Mouse (Mus musculus) hindbrain, embryonic 12.5 days (tissue): ENCODE results near the gene Ppp1r15b. TPM values are rescaled to one million over a fixed set of nuclear protein-coding genes. Genes with fewer than 3 reads are reported as not detected.

Experiments
- ATAC-seq: fragments of 200-750 bp; cut with Nextera tagmentation; 2 replicates; pipeline ENCODE4 v1.8.0; 2017; ENCODE audit warnings: moderate TSS enrichment; ENCODE audit not compliant: low FRiP score
- H3K27ac ChIP-seq: fragments of 300-500 bp; sonication (generic); 2 replicates; pipeline ENCODE4 v1.5.1; 2016; ENCODE audit warnings: mild to moderate bottlenecking
- H3K27me3 ChIP-seq: fragments of 300-500 bp; sonication (generic); 2 replicates; pipeline ENCODE4 v1.6.1; 2016; ENCODE audit warnings: mild to moderate bottlenecking
- H3K36me3 ChIP-seq: fragments of 300-500 bp; sonication (generic); 2 replicates; pipeline ENCODE4 v1.6.1; 2016; ENCODE audit warnings: mild to moderate bottlenecking
- H3K4me1 ChIP-seq: fragments of 300-500 bp; sonication (generic); 2 replicates; pipeline ENCODE4 v1.6.1; 2016
- H3K4me2 ChIP-seq: fragments of 300-500 bp; sonication (generic); replicated peaks from 2 replicates; pipeline ENCODE4 v1.6.1; 2016; ENCODE audit warnings: mild to moderate bottlenecking
- H3K4me3 ChIP-seq: fragments of 300-500 bp; sonication (generic); 2 replicates; pipeline ENCODE4 v1.5.1; 2016; ENCODE audit warnings: mild to moderate bottlenecking
- H3K9ac ChIP-seq: fragments of 300-500 bp; sonication (generic); 2 replicates; pipeline ENCODE4 v1.6.1; 2016; ENCODE audit warnings: mild to moderate bottlenecking, moderate library complexity
- H3K9me3 ChIP-seq: fragments of 300-500 bp; sonication (generic); replicated peaks from 2 replicates; pipeline ENCODE4 v1.6.1; 2016; ENCODE audit warnings: mild to moderate bottlenecking
- WGBS: fragments of 180-500 bp; shearing (Covaris S2); methylation state at CpG from one replicate; pipeline ENCODE4 v1.1.7; 2016; 5-methylcytosine and 5-hydroxymethylcytosine counted together
- polyA plus RNA-seq: library from polyadenylated mRNA; unstranded; fragments of >200 nt; fragmentation: Nextera tagmentation; extraction: Ambion mirVana; gene quantifications from 2 replicates; pipeline ENCODE4 v1.2.1, GENCODE M21; 2016

The Ppp1r15b gene
- polyA plus RNA-seq, 1 experiment from 2014 or later, result 49.1 TPM

- Histone ChIP-seq H3K4me3 (no peak overlapping the region), H3K27me3 (no peaks in the 10 kb centered on the region), H3K36me3 (peaks cover 91% of the 10 kb centered on the region), H3K9me3 (no peaks in the 10 kb centered on the region), H3K4me2 (no peak overlapping the region), H3K4me1 (no peaks in the 10 kb centered on the region), H3K27ac (no peak overlapping the region), H3K9ac (no peak overlapping the region; the same call in 1 of the 2 replicates)
- 96% methylated on average over 7 of the region's 7 CpGs for WGBS
- ATAC-seq, result no peak
Observed at GRCm38 (mm10) chr1:133093719-133094118, 37.2 kb upstream of the Ppp1r15b start.

- H3K4me3 ChIP-seq, result no peak overlapping the region
- 47% methylated on average over 17 of the region's 17 CpGs for WGBS
- H3K4me1 ChIP-seq, result peaks cover 3% of the 10 kb centered on the region; the same call in 1 of the 2 replicates
- H3K9ac ChIP-seq, result no peak overlapping the region
- ATAC-seq, result no peak
- H3K4me2 ChIP-seq, result no peak overlapping the region
- no peaks in the 10 kb centered on the region for H3K27me3 ChIP-seq
- no peaks in the 10 kb centered on the region for H3K9me3 ChIP-seq
- H3K27ac ChIP-seq, result no peak overlapping the region
- peaks cover 97% of the 10 kb centered on the region for H3K36me3 ChIP-seq
Observed at GRCm38 (mm10) chr1:133100980-133101798, 29.8 kb upstream of the Ppp1r15b start.

- H3K4me2 ChIP-seq, result no peak overlapping the region
- WGBS, result 91% methylated on average over 5 of the region's 5 CpGs
- H3K9me3 ChIP-seq, result no peaks in the 10 kb centered on the region
- peaks cover 3% of the 10 kb centered on the region; the same call in 1 of the 2 replicates for H3K4me1 ChIP-seq
- ATAC-seq, result no peak
- peaks cover 95% of the 10 kb centered on the region for H3K36me3 ChIP-seq
- no peak overlapping the region for H3K27ac ChIP-seq
- no peaks in the 10 kb centered on the region for H3K27me3 ChIP-seq
- H3K9ac ChIP-seq, result no peak overlapping the region
- H3K4me3 ChIP-seq, result no peak overlapping the region
Observed at GRCm38 (mm10) chr1:133102108-133102507, 28.8 kb upstream of the Ppp1r15b start.

GRCm38 (mm10) chr1:133103315-133103714, 27.6 kb upstream of the Ppp1r15b start:
- 94% methylated on average over 7 of the region's 7 CpGs for WGBS
- peaks cover 88% of the 10 kb centered on the region for H3K36me3 ChIP-seq
- H3K4me1 ChIP-seq, result peaks cover 3% of the 10 kb centered on the region; the same call in 1 of the 2 replicates
- no peak overlapping the region for H3K9ac ChIP-seq
- no peak overlapping the region for H3K27ac ChIP-seq
- H3K4me3 ChIP-seq, result no peak overlapping the region
- no peak for ATAC-seq
- H3K27me3 ChIP-seq, result no peaks in the 10 kb centered on the region
- no peak overlapping the region for H3K4me2 ChIP-seq
- H3K9me3 ChIP-seq, result no peaks in the 10 kb centered on the region

- no peak overlapping the region for H3K27ac ChIP-seq
- no peak for ATAC-seq
- no peak overlapping the region for H3K4me3 ChIP-seq
- H3K9ac ChIP-seq, result no peak overlapping the region
- peaks cover 3% of the 10 kb centered on the region; the same call in 1 of the 2 replicates for H3K4me1 ChIP-seq
- H3K4me2 ChIP-seq, result no peak overlapping the region
- 94% methylated on average over 6 of the region's 6 CpGs for WGBS
- H3K36me3 ChIP-seq, result peaks cover 85% of the 10 kb centered on the region
- no peaks in the 10 kb centered on the region for H3K9me3 ChIP-seq
- H3K27me3 ChIP-seq, result no peaks in the 10 kb centered on the region
Observed at GRCm38 (mm10) chr1:133103871-133104270, 27.1 kb upstream of the Ppp1r15b start.

- H3K4me2 ChIP-seq, result no peak overlapping the region
- WGBS, result 89% methylated on average over 4 of the region's 4 CpGs
- no peak overlapping the region for H3K4me3 ChIP-seq
- no peak overlapping the region for H3K27ac ChIP-seq
- H3K36me3 ChIP-seq, result no peaks in the 10 kb centered on the region
- ATAC-seq, result no peak
- no peaks in the 10 kb centered on the region for H3K9me3 ChIP-seq
- no peaks in the 10 kb centered on the region; the same call in 1 of the 2 replicates for H3K4me1 ChIP-seq
- H3K9ac ChIP-seq, result no peak overlapping the region
- no peaks in the 10 kb centered on the region for H3K27me3 ChIP-seq
Observed at GRCm38 (mm10) chr1:133116108-133116507, 14.8 kb upstream of the Ppp1r15b start.

- no peak for ATAC-seq
- Histone ChIP-seq H3K4me3 (no peak overlapping the region), H3K4me1 (no peaks in the 10 kb centered on the region; the same call in 1 of the 2 replicates), H3K9ac (no peak overlapping the region), H3K4me2 (no peak overlapping the region), H3K36me3 (no peaks in the 10 kb centered on the region), H3K9me3 (no peaks in the 10 kb centered on the region), H3K27me3 (no peaks in the 10 kb centered on the region), H3K27ac (no peak overlapping the region)
- WGBS, result 89% methylated on average over 5 of the region's 5 CpGs
Observed at GRCm38 (mm10) chr1:133118127-133118526, 12.8 kb upstream of the Ppp1r15b start.

GRCm38 (mm10) chr1:133118844-133119243, 12.1 kb upstream of the Ppp1r15b start:
- ATAC-seq, result no peak
- H3K36me3 ChIP-seq, result no peaks in the 10 kb centered on the region
- no peaks in the 10 kb centered on the region for H3K9me3 ChIP-seq
- H3K27me3 ChIP-seq, result no peaks in the 10 kb centered on the region
- no peak overlapping the region for H3K4me3 ChIP-seq
- no peak overlapping the region for H3K9ac ChIP-seq
- WGBS, result 86% methylated on average over 3 of the region's 3 CpGs
- H3K4me1 ChIP-seq, result no peaks in the 10 kb centered on the region; the same call in 1 of the 2 replicates
- H3K4me2 ChIP-seq, result no peak overlapping the region
- H3K27ac ChIP-seq, result no peak overlapping the region

- Histone ChIP-seq H3K27ac (no peak overlapping the region), H3K36me3 (no peaks in the 10 kb centered on the region), H3K9me3 (no peaks in the 10 kb centered on the region), H3K4me3 (no peak overlapping the region), H3K9ac (no peak overlapping the region), H3K4me1 (no peaks in the 10 kb centered on the region; the same call in 1 of the 2 replicates), H3K4me2 (no peak overlapping the region), H3K27me3 (no peaks in the 10 kb centered on the region)
- WGBS, result 66% methylated on average over 7 of the region's 7 CpGs
- no peak for ATAC-seq
Observed at GRCm38 (mm10) chr1:133119931-133120712, 10.8 kb upstream of the Ppp1r15b start.

GRCm38 (mm10) chr1:133121246-133121645, 9.7 kb upstream of the Ppp1r15b start:
- Histone ChIP-seq H3K4me3 (no peak overlapping the region), H3K4me1 (no peaks in the 10 kb centered on the region; the same call in 1 of the 2 replicates), H3K9me3 (no peaks in the 10 kb centered on the region), H3K27me3 (no peaks in the 10 kb centered on the region), H3K27ac (no peak overlapping the region), H3K36me3 (no peaks in the 10 kb centered on the region), H3K4me2 (no peak overlapping the region), H3K9ac (no peak overlapping the region)
- 69% methylated on average over 6 of the region's 6 CpGs for WGBS
- ATAC-seq, result no peak

GRCm38 (mm10) chr1:133124137-133124536, 6.8 kb upstream of the Ppp1r15b start:
- 71% methylated on average over 6 of the region's 6 CpGs for WGBS
- no peaks in the 10 kb centered on the region for H3K9me3 ChIP-seq
- H3K4me3 ChIP-seq, result no peak overlapping the region
- no peaks in the 10 kb centered on the region for H3K36me3 ChIP-seq
- no peaks in the 10 kb centered on the region; the same call in 1 of the 2 replicates for H3K4me1 ChIP-seq
- no peaks in the 10 kb centered on the region for H3K27me3 ChIP-seq
- no peak overlapping the region for H3K4me2 ChIP-seq
- no peak overlapping the region for H3K9ac ChIP-seq
- no peak for ATAC-seq
- no peak overlapping the region for H3K27ac ChIP-seq

- 90% methylated on average over 9 of the region's 9 CpGs for WGBS
- H3K36me3 ChIP-seq, result no peaks in the 10 kb centered on the region
- no peaks in the 10 kb centered on the region for H3K9me3 ChIP-seq
- H3K4me1 ChIP-seq, result peaks cover 10% of the 10 kb centered on the region
- ATAC-seq, result no peak
- H3K4me3 ChIP-seq, result no peak overlapping the region
- H3K27me3 ChIP-seq, result no peaks in the 10 kb centered on the region
- H3K9ac ChIP-seq, result no peak overlapping the region
- no peak overlapping the region for H3K4me2 ChIP-seq
- H3K27ac ChIP-seq, result no peak overlapping the region
Observed at GRCm38 (mm10) chr1:133125640-133126364, 5.1 kb upstream of the Ppp1r15b start.
